Mouse (Mus musculus): Measurements from ENCODE around the gene Spint4. TPM values are rescaled to one million over a fixed set of nuclear protein-coding genes. Genes with fewer than 3 reads are reported as not detected.
"Not testable (repeated sequence)": the region's sequence is repeated elsewhere in the genome, so short reads cannot be mapped to it uniquely, and the experiment has no call there.

Gene Spint4
- polyA plus RNA-seq, 1 experiment from 2014 or later, result not detected

DNA sequence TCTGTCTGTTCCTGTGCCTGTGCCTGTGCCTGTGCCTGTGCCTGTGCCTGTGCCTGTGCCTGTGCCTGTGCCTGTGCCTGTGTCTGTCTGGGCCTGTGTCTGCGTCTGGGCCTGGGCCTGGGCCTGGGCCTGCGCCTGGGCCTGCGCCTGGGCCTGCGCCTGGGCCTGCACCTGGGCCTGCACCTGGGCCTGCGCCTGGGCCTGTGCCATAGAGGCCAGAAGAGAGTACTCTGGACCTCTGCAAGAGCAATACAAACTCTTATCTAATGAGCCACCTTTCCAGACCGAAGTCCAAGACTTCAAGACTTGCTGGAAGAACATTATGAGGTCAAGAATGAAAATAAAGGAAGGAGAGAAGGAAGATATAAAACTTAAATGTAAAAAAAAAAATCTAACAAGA is 7.0 kb downstream of the Spint4 start:
- WGBS (ENCODE audit: missing documents), result 92% methylated on average over 6 of the region's 6 CpGs
- no peaks in the 10 kb centered on the region for H3K36me3 ChIP-seq (ENCODE audit: inconsistent target)
- no peak overlapping the region for H3K27ac ChIP-seq

DNA sequence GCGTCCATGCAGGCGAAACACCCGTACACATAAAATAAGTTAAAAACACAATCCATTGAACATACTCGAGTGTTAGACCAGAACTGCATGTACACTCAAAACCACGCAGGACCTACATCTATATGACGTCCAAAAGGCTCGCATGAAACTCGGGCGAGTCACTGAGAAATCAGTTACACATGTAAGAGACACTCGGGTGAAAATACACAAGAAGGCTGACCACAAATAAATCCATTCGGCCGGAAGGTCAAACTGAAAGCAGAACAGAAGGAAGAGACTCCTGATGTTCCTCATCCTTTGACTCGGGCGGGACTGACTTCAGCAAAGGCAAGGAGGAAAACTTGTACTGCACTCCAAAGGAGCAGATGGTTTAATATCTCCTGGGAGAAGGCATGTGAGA is 7.7 kb downstream of the Spint4 start:
- WGBS (ENCODE audit: missing documents), result 96% methylated on average over 14 of the region's 14 CpGs
- Histone ChIP-seq H3K36me3 (ENCODE audit: inconsistent target) (no peaks in the 10 kb centered on the region), H3K4me3 (ENCODE audit: inconsistent target) (no peak overlapping the region)

More for the DNA sequence above, 7.0 kb downstream of the Spint4 start:
- Histone ChIP-seq H3K79me2 (ENCODE audit: inconsistent target) (no peaks in the 10 kb centered on the region), H3K4me3 (ENCODE audit: inconsistent target) (no peak overlapping the region)

DNA sequence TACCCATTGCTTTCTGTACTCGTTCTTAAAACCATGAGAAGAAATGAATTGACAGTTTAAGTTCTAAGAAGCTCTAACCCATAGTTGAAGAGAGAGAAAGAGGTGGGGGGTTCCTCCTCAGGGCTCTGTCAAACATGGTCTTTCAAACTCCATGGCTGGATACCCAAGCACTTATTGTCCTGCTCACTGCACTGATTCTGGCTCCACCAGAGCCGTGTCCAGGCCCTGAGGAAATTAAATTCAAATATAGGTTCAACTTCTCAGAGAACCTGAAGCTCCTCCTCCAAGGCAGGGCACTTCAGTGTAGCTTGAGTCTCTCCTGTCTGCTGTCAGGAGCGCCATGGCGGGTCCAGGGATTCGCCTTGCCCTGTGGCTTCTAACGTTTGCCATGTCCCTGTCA is 16.7 kb downstream of the Spint4 start, which contains the start of gene Spint5:
TSS of gene Spint5 (plus strand) at position 301 of the 400 bp plus-strand sequence.
- no peak within 1 kb of the TSS for H3K4me3 ChIP-seq (ENCODE audit: inconsistent target)
- no peaks in the 10 kb centered on the region for H3K79me2 ChIP-seq (ENCODE audit: inconsistent target)
- H3K27ac ChIP-seq, result no peak within 1 kb of the TSS
- WGBS (ENCODE audit: missing documents), result 87% methylated on average over 6 of the region's 6 CpGs
- no peaks in the 10 kb centered on the region for H3K36me3 ChIP-seq (ENCODE audit: inconsistent target)

More for the DNA sequence above, 7.7 kb downstream of the Spint4 start:
- H3K27ac ChIP-seq, result no peak overlapping the region
- no peaks in the 10 kb centered on the region for H3K79me2 ChIP-seq (ENCODE audit: inconsistent target)

DNA sequence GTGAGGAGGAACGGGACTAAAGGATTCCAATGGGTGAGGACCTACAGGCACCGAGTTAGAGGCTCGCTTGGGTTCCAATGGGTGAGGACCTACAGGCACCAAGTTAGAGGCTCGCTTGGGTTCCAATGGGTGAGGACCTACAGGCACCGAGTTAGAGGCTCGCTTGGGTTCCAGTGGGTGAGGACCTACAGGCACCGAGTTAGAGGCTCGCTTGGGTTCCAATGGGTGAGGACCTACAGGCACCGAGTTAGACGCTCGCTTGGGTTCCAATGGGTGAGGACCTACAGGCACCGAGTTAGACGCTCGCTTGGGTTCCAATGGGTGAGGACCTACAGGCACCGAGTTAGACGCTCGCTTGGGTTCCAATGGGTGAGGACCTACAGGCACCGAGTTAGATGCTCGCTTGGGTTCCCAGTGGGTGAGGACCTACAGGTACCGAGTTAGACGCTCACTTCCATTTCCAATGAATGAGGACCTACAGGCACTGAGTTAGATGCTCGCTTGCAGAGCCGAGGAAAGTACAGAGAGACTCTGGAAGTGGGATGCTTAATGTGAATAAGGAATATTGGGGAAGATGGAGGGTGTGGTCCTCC is 18.0 kb downstream of the Spint4 start:
- not testable (repeated sequence) for H3K4me3 ChIP-seq (ENCODE audit: inconsistent target); H3K36me3 ChIP-seq (ENCODE audit: inconsistent target); H3K27ac ChIP-seq; H3K79me2 ChIP-seq (ENCODE audit: inconsistent target)
- 90% methylated on average over 10 of the region's 23 CpGs for WGBS (ENCODE audit: missing documents)

DNA sequence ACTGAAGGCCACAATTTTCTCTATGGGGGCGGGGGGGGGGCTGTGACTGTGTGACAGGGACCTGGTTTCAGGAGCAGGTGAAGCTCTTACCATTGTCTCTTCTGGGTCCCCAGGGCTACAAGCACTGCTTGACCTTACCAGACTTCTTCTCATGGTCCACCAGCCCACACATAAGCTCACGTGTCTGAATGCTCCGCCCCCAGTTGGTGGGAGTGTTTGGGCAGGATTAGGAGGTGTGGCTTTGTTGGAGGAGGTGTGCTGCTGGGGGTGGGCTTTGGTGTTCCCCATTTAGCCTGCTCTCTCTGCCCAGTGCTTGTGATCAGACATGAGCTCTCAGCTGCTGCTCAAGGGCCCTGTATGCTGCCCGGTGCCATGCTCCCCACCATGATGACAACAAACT is 25.0 kb downstream of the Spint4 start:
- Histone ChIP-seq H3K36me3 (ENCODE audit: inconsistent target) (no peaks in the 10 kb centered on the region), H3K4me3 (ENCODE audit: inconsistent target) (no peak overlapping the region), H3K27ac (no peak overlapping the region), H3K79me2 (ENCODE audit: inconsistent target) (no peaks in the 10 kb centered on the region)
- 80% methylated on average over 4 of the region's 4 CpGs for WGBS (ENCODE audit: missing documents)

DNA sequence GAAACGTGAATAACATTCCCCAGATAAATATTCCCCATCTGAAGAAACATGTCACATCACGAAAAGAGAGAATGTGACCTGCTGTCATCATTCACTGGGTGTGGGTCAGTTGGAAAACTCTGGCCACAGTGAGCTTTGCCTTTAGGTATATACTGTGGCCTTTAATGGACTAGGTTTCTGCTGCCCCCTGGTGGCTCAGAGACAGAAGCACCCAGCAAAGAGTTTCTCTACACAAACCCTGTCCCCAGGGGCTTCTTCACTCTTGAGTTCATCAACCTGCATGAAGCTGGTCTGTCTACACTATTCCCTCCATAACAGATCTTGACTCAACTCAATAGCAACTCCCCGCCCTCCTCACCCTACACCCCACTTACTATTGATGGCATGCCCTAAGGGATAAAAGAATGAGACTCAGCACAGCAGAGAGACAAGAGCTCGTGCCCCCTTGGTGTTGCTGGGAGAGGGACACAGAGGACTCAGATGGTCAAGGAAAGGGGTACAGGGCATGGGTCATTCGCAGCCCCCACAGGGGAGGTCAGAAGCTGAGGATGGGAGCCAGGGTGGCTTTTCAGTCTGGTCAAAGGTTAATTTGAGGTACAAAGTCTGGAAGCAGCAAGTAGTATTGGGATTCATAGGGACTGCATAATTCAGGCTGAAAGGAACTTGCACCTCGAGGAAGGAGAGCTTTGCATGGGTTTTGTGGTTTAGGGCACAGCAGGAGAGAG is 27.8 kb downstream of the Spint4 start:
- H3K36me3 ChIP-seq (ENCODE audit: inconsistent target), result no peaks in the 10 kb centered on the region

DNA sequence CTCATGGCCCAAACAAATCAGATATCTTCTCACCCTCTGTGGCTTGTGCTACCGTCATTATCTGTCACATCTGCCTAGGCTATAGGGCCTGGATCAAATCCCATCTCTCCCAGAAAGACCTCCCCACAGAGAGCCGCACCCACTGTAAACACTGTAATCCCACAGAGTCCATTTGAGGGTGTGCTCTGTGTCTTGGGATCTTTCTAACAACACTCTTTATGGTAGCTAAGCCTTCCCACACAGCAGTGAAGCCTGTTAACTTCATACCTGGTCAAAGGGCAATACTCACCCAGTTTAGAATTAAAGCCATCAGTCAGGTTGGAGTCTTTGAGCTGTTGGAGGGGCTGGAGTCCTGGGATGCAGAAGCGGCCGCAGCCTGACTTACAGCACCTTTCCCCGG is 33.4 kb downstream of the Spint4 start:
- WGBS (ENCODE audit: missing documents), result 94% methylated on average over 5 of the region's 5 CpGs
- no peak overlapping the region for H3K27ac ChIP-seq
- no peaks in the 10 kb centered on the region for H3K79me2 ChIP-seq (ENCODE audit: inconsistent target)
- H3K36me3 ChIP-seq (ENCODE audit: inconsistent target), result no peaks in the 10 kb centered on the region
- H3K4me3 ChIP-seq (ENCODE audit: inconsistent target), result no peak overlapping the region

More for the DNA sequence above, 27.8 kb downstream of the Spint4 start:
- 35% methylated on average over 6 of the region's 6 CpGs for WGBS (ENCODE audit: missing documents)
- H3K27ac ChIP-seq, result no peak overlapping the region
- no peaks in the 10 kb centered on the region for H3K79me2 ChIP-seq (ENCODE audit: inconsistent target)
- H3K4me3 ChIP-seq (ENCODE audit: inconsistent target), result no peak overlapping the region

DNA sequence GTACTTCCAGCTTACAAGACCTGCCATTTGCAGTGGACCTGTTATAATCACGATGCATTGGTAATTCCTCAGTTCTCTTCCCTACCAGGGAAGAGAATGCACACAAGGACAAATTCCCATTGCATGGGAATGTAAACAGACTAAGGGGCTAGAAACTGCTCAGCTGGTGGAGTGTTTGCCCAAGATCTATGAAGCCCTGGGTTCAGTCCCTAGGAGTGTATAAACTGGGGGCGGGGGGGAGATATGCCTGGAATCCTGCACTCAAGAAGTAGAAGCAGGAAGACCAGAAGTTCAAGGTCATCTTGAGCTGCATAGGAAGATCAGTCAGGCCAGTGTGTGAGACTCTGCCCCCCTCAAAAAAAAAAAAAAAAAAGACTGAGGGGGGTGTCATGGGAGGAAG is 35.0 kb downstream of the Spint4 start:
- no peak overlapping the region for H3K4me3 ChIP-seq (ENCODE audit: inconsistent target)
- no peak overlapping the region for H3K27ac ChIP-seq
- no peaks in the 10 kb centered on the region for H3K79me2 ChIP-seq (ENCODE audit: inconsistent target)
- H3K36me3 ChIP-seq (ENCODE audit: inconsistent target), result no peaks in the 10 kb centered on the region
- WGBS (ENCODE audit: missing documents), result 100% methylated on average over 2 of the region's 2 CpGs

DNA sequence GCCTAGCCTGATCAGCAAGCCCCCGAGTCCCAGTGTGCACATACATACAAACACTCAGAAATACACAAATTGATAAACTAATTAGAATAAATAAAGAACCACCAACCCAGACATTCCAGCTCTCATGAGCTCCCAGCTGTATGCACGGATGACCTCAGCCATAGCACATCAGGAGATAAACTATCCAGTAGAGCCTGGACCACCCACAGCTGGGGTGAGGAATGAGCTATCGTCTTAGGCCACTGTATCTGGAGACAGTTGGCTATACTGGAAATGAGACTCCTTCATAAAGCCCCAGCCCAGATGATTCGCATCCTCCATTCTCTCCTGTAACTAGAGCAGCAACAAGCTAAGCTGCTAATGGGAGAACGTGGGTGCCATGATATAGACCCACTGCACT is 36.5 kb downstream of the Spint4 start:
- Histone ChIP-seq H3K4me3 (ENCODE audit: inconsistent target) (no peak overlapping the region), H3K36me3 (ENCODE audit: inconsistent target) (no peaks in the 10 kb centered on the region), H3K27ac (no peak overlapping the region), H3K79me2 (ENCODE audit: inconsistent target) (no peaks in the 10 kb centered on the region)
- 94% methylated on average over 5 of the region's 5 CpGs for WGBS (ENCODE audit: missing documents)

DNA sequence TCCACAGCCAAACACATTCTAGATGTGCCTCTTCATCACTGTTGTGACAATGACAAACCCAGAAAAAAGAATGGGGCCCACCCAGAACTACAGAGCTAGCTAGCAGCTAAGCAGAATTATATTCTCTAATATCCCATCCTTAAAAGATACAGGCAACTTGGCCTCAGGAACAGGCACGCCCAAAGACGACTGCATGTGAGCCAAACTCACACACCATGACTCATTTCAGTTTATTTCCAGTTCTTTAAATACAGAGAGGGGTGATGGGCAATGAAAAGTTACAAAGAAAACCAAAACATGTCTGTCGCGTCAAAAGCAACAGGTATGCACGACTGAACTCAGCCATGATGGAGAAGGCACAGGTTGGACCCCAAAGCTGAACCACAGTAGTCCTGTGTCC is 37.1 kb downstream of the Spint4 start:
- Histone ChIP-seq H3K36me3 (ENCODE audit: inconsistent target) (no peaks in the 10 kb centered on the region), H3K79me2 (ENCODE audit: inconsistent target) (no peaks in the 10 kb centered on the region), H3K27ac (no peak overlapping the region), H3K4me3 (ENCODE audit: inconsistent target) (no peak overlapping the region)
- 86% methylated on average over 5 of the region's 5 CpGs for WGBS (ENCODE audit: missing documents)

DNA sequence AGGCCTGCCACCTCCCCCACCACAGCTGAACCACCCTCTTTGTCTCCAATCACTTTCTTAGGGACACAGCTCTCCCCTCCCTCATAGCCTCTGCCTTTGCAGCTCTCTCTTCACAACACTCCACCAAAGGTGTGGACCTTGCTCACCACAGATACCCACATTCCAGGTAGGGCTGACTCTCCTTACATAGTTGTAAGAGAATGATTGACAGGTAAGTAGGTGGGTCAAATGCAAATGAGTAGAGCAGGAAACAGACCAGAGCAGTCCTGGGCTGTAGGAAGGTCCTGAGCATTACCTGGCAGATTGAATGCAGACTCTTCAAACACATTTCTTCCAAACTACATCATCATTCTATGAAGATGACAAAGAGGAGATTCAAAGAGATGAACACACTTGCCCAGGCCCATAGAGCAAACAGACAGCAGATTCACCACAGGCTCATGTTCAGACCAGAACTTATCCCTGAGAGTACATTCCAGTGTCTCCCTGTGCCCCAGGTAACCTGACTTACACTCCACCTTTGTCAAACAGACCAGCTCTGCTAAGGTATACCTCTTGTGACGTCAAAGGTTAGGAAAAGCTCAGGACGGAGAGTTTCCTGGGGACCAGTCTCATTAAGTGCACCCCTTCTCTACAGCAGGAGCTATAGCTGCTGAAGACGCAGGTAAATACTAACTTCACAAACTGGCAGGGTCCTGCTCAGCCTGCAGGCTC is 39.2 kb downstream of the Spint4 start:
- WGBS (ENCODE audit: missing documents), result 93% methylated on average over 3 of the region's 3 CpGs
- Histone ChIP-seq H3K27ac (no peak overlapping the region), H3K4me3 (ENCODE audit: inconsistent target) (no peak overlapping the region), H3K36me3 (ENCODE audit: inconsistent target) (no peaks in the 10 kb centered on the region), H3K79me2 (ENCODE audit: inconsistent target) (no peaks in the 10 kb centered on the region)

DNA sequence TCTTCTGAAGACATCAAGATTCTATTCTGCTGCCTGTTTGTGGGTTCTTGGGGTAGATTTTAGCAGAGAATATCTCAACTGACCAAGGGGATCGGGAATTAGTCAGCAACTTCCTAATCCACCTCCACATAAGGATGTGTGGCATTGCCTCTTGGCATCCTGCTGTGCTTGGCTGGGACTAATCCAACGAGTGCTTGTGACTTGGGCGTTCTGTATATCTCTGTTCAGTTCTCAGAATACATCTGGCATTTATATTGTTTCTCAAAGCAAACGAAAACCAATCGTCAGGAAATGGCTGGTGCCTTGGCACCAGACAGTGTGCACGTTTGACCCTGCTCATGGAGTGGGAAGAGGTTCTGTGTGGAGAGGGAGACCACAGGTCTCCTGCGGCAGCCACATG is 41.6 kb downstream of the Spint4 start:
- 58% methylated on average over 7 of the region's 7 CpGs for WGBS (ENCODE audit: missing documents)

DNA sequence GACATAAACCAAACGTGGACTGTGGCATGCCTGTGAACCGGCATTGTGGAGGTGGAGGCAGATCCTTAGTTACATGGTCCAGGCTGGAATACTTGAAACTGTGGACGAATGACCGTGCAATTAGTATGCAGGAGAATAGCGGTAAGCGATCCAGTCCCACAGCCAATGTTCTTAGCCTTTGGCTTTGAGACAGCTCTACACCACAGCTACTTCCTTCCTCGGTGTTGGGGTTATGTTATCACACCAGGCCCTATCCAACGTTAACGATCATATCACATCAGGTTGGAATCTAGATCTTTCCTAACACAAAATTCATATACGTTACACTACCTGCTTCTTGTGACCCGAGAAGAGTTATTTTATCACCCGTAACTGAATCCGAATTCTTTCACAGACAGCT is 46.7 kb downstream of the Spint4 start:
- Histone ChIP-seq H3K4me3 (ENCODE audit: inconsistent target) (peak overlapping the region; percentile 61), H3K36me3 (ENCODE audit: inconsistent target) (peaks cover 18% of the 10 kb centered on the region; the same call in 1 of the 2 replicates), H3K27ac (no peak overlapping the region), H3K79me2 (ENCODE audit: inconsistent target) (peaks cover 39% of the 10 kb centered on the region)
- WGBS (ENCODE audit: missing documents), result 14% methylated on average over 13 of the region's 13 CpGs

More for the DNA sequence above, 41.6 kb downstream of the Spint4 start:
- Histone ChIP-seq H3K4me3 (ENCODE audit: inconsistent target) (no peak overlapping the region), H3K36me3 (ENCODE audit: inconsistent target) (no peaks in the 10 kb centered on the region), H3K27ac (no peak overlapping the region), H3K79me2 (ENCODE audit: inconsistent target) (no peaks in the 10 kb centered on the region)

DNA sequence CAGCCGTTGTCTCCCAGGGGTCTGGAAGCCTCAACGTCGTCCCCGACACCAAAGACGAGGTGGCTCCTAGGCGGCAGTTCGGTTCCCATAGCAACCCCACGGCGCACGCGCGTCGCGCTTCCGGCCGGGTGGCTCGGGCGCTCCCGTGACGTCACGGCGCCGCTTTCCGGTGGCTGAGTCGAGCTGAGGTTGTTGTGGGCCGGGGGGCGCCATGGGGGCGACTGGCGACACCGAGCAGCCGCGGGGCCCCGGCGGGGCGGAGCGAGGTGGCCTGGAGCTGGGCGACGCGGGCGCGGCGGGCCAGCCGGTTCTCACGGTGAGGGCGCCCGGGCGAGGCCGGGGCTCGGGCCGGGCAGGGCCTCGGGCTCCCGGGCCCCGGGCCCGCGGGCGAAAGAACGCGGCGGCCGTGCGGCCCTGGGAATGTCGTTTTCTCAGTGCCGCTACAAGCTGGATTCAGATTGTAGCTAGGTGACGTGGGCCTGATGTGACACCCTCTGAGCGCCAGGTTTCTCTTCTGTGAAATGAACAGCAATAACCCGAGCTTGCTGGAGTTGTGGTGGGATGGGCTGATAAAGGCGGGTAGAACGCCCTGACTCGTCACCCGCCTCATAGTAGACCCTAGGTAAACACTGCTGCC is 47.7 kb downstream of the Spint4 start, which contains the start of the genes Wfdc3 and Dnttip1:
TSS of gene Wfdc3 (minus strand) at position 89 of the 637 bp plus-strand sequence.
TSS of gene Dnttip1 (plus strand) at position 141 of the 637 bp plus-strand sequence.
- peak within 1 kb of the TSS; percentile 43 for H3K27ac ChIP-seq
- WGBS (ENCODE audit: missing documents), result under 1% methylated on average over 65 of the region's 70 CpGs
- H3K4me3 ChIP-seq (ENCODE audit: inconsistent target), result peak within 1 kb of the TSS; percentile 91

More for the DNA sequence above, 47.7 kb downstream of the Spint4 start, which contains the start of the genes Wfdc3 and Dnttip1:
- peaks cover 27% of the 10 kb centered on the region; the same call in 1 of the 2 replicates for H3K36me3 ChIP-seq (ENCODE audit: inconsistent target)
- H3K79me2 ChIP-seq (ENCODE audit: inconsistent target), result peaks cover 49% of the 10 kb centered on the region

Measured in macrophage (primary cell).